Comparison of ENCODE assay signal across 8 mouse cellular contexts in the genomic region with DNA sequence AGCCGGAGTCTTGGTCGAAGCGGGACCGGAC. TPM values are rescaled to one million over a fixed set of nuclear protein-coding genes. Genes with fewer than 3 reads are reported as not detected.
DNase-seq lines count a peak whose midpoint lies in the region; ATAC-seq and TF ChIP-seq lines count a peak whose summit lies in the region.

A gene (minus strand): TSS at position 27 of the 31 bp plus-strand sequence.

- 0% methylated on average over 3 of the region's 4 CpGs for WGBS in heart, postnatal 0 days
- WGBS in hindbrain, embryonic 13.5 days: 0% methylated on average over 2 of the region's 4 CpGs
- 0% methylated on average over 4 of the region's 4 CpGs for WGBS in midbrain, embryonic 12.5 days

- no peak for TF ChIP-seq EP300 in heart, postnatal 0 days (IDR thresholded peaks at IDR 0.05; ENCODE audit: low read depth)

- H3K9me3 ChIP-seq in heart, postnatal 0 days (replicated peaks; ENCODE audit: control insufficient read depth, low read length): no peaks in the 10 kb centered on the region
- no peaks in the 10 kb centered on the region for H3K9me3 ChIP-seq in hindbrain, embryonic 13.5 days
- H3K9me3 ChIP-seq in midbrain, embryonic 12.5 days: no peaks in the 10 kb centered on the region

- no peak for TF ChIP-seq CTCF in heart, postnatal 0 days (IDR thresholded peaks at IDR 0.05; ENCODE audit: low read depth)
- no peak for TF ChIP-seq CTCF in cortical plate, adult 2 months (IDR thresholded peaks at IDR 0.05; ENCODE audit: extremely low read depth, insufficient read depth, low read length)

- no peak for TF ChIP-seq POLR2A in cortical plate, adult 2 months (IDR thresholded peaks at IDR 0.05; ENCODE audit: extremely low read depth, insufficient read depth, low read length)

- peak within 1 kb of the TSS; percentile 91 for H3K4me2 ChIP-seq in heart, postnatal 0 days (ENCODE audit: low read depth, low read length)
- H3K4me2 ChIP-seq in hindbrain, embryonic 13.5 days: peak within 1 kb of the TSS; percentile 91
- peak within 1 kb of the TSS; percentile 92 for H3K4me2 ChIP-seq in midbrain, embryonic 12.5 days (replicated peaks)

- H3K4me1 ChIP-seq in heart, postnatal 0 days (ENCODE audit: control insufficient read depth, insufficient read depth): peaks cover 29% of the 10 kb centered on the region
- no peaks in the 10 kb centered on the region; the same call in none of the 2 replicates for H3K4me1 ChIP-seq in cortical plate, adult 2 months (ENCODE audit: control insufficient read depth, insufficient read depth, low read length)
- peaks cover 39% of the 10 kb centered on the region for H3K4me1 ChIP-seq in hindbrain, embryonic 13.5 days (replicated peaks)
- peaks cover 39% of the 10 kb centered on the region for H3K4me1 ChIP-seq in midbrain, embryonic 12.5 days

- ATAC-seq in heart, postnatal 0 days (ENCODE audit: insufficient read depth, low read depth): no peak
- no peak for ATAC-seq in hindbrain, embryonic 13.5 days (ENCODE audit: low FRiP score)
- ATAC-seq in midbrain, embryonic 12.5 days (ENCODE audit: low FRiP score, low read depth): no peak

- peak within 1 kb of the TSS; percentile 59 for H3K4me3 ChIP-seq in heart, postnatal 0 days (ENCODE audit: low read depth, low read length)
- 0 out of 2 replicates have a peak within 1 kb of the TSS, but pooled peaks have one; percentile 8 for H3K4me3 ChIP-seq in cortical plate, adult 2 months (ENCODE audit: insufficient read depth, low read length)
- H3K4me3 ChIP-seq in hindbrain, embryonic 13.5 days: peak within 1 kb of the TSS; percentile 81
- H3K4me3 ChIP-seq in midbrain, embryonic 12.5 days: peak within 1 kb of the TSS; percentile 50

- H3K9ac ChIP-seq in heart, postnatal 0 days (replicated peaks; ENCODE audit: low read depth, low read length): peak within 1 kb of the TSS; percentile 47
- H3K9ac ChIP-seq in hindbrain, embryonic 13.5 days: peak within 1 kb of the TSS; percentile 72
- peak within 1 kb of the TSS; percentile 52 for H3K9ac ChIP-seq in midbrain, embryonic 12.5 days (replicated peaks)

- intact Hi-C loops in heart, postnatal 36 days (cut with DNase I): no loop called here

- H3K36me3 ChIP-seq in heart, postnatal 0 days (replicated peaks; ENCODE audit: control insufficient read depth, insufficient read depth, low read length): no peaks in the 10 kb centered on the region
- no peaks in the 10 kb centered on the region; the same call in 1 of the 2 replicates for H3K36me3 ChIP-seq in hindbrain, embryonic 13.5 days
- no peaks in the 10 kb centered on the region for H3K36me3 ChIP-seq in midbrain, embryonic 12.5 days

- H3K27me3 ChIP-seq in heart, postnatal 0 days (ENCODE audit: control insufficient read depth, insufficient read depth, low read length): peaks cover 65% of the 10 kb centered on the region
- H3K27me3 ChIP-seq in hindbrain, embryonic 13.5 days: peaks cover 72% of the 10 kb centered on the region
- H3K27me3 ChIP-seq in midbrain, embryonic 12.5 days: peaks cover 68% of the 10 kb centered on the region

- DNase-seq in heart, postnatal 0 days (ENCODE audit: low spot score): no peak
- DNase-seq in heart, postnatal 36 days: no peak
- no peak for DNase-seq in left cerebral cortex, adult 11 months (ENCODE audit: low spot score)
- DNase-seq in layer of hippocampus, adult 11-12 months (ENCODE audit: low spot score): no peak
- no peak for DNase-seq in left cerebral cortex, adult 18-20 months (ENCODE audit: low spot score in 2 of 2)

- no peak within 1 kb of the TSS for H3K27ac ChIP-seq in heart, postnatal 0 days (ENCODE audit: low read depth)
- H3K27ac ChIP-seq in cortical plate, adult 2 months (ENCODE audit: insufficient read depth, low read length): no peak within 1 kb of the TSS
- H3K27ac ChIP-seq in hindbrain, embryonic 13.5 days: no peak within 1 kb of the TSS
- no peak within 1 kb of the TSS for H3K27ac ChIP-seq in midbrain, embryonic 12.5 days (replicated peaks)

RNA-seq across cellular contexts. Expression of the gene that starts here (rescaled TPM):
- not detected in 2 replicates for total RNA-seq in heart, postnatal 0 days (2014; rRNA removed; ENCODE audit: low replicate concordance)
- 0.08 TPM in 1 of 2 replicates, not detected in the other for polyA plus RNA-seq in heart, postnatal 0 days (2015; fragmentation: Nextera tagmentation; extraction: Ambion mirVana)
- total RNA-seq in heart, postnatal 36 days (2021): not detected
- polyA plus RNA-seq in cortical plate, adult 2 months (2012; rRNA removed): 0.51 and 0.54 TPM in 2 replicates
- 0.36 and 0.97 TPM in 2 replicates for polyA plus RNA-seq in hindbrain, embryonic 13.5 days (2015; fragmentation: Nextera tagmentation; extraction: Ambion mirVana)
- polyA plus RNA-seq in midbrain, embryonic 12.5 days (2016; fragmentation: Nextera tagmentation; extraction: Ambion mirVana): 0.47 and 0.84 TPM in 2 replicates
- under 1 TPM; 0.26 to 0.86 TPM for total RNA-seq in left cerebral cortex, adult 18-20 months (2021)

Comparison
In these comparisons a context has a peak if more than half of its experiments do, and no peak if none do; other contexts are left out.
1. H3K4me3 ChIP-seq: peak in every context shown above with its lines; median percentile 81 in hindbrain, embryonic 13.5 days; 59 in heart, postnatal 0 days; 50 in midbrain, embryonic 12.5 days; 8 in cortical plate, adult 2 months.